Mouse (Mus musculus) layer of hippocampus, postnatal 10 days (tissue): ENCODE measurements at regions not wholly inside any gene's neighbourhood (a gene's known extent, or its start where the extent isn't known, plus 50 kb on each side); places are given as distances from the start of the nearest gene placed in this dataset.

Experiments
- DNase-seq, 2 experiments: peaks; one replicate each; pipeline ENCODE4 v3.0.0; 2021; ENCODE audit warnings: low spot score in 2 of 2

GRCm38 (mm10) chr11:40624126-40624778 is 70.8 kb downstream of the Mat2b start:
- no peak for DNase-seq

GRCm38 (mm10) chr11:40620036-40620435 is 75.0 kb downstream of the Mat2b start:
- DNase-seq, result no peak

GRCm38 (mm10) chr11:40603008-40603407 is 92.0 kb downstream of the Mat2b start:
- DNase-seq, result no peak

- DNase-seq, result peak; percentile 33 to 63
Observed at GRCm38 (mm10) chr11:40601572-40601909, 93.5 kb downstream of the Mat2b start.

- peak; percentile 10 to 16 for DNase-seq
Observed at GRCm38 (mm10) chr11:40600773-40601571, 94.0 kb downstream of the Mat2b start.

- DNase-seq, result peak; percentile 32 to 43
Observed at GRCm38 (mm10) chr11:40599956-40600772, 94.8 kb downstream of the Mat2b start.

GRCm38 (mm10) chr11:40596347-40596746 is 98.7 kb downstream of the Mat2b start:
- DNase-seq, result no peak

- DNase-seq, result peak; percentile 30 to 48
Observed at GRCm38 (mm10) chr11:40592056-40592455, 102.9 kb downstream of the Mat2b start.

- no peak for DNase-seq
Observed at GRCm38 (mm10) chr11:40573758-40574139, 121.3 kb downstream of the Mat2b start.

GRCm38 (mm10) chr11:40572953-40573757 is 121.8 kb downstream of the Mat2b start:
- DNase-seq, result no peak

GRCm38 (mm10) chr11:40562866-40563265 is 132.1 kb downstream of the Mat2b start:
- no peak for DNase-seq

GRCm38 (mm10) chr11:40561983-40562382 is 133.0 kb downstream of the Mat2b start:
- DNase-seq, result no peak

- DNase-seq, result no peak
Observed at GRCm38 (mm10) chr11:40561400-40561799, 133.6 kb downstream of the Mat2b start.

- no peak for DNase-seq
Observed at GRCm38 (mm10) chr11:40558486-40558885, 136.5 kb downstream of the Mat2b start.

GRCm38 (mm10) chr11:40554867-40555794 is 139.9 kb downstream of the Mat2b start:
- DNase-seq, result peak in 1 of 2 experiments; percentile 19

GRCm38 (mm10) chr11:40552054-40552453 is 142.9 kb downstream of the Mat2b start:
- peak in 1 of 2 experiments; percentile 24 for DNase-seq

GRCm38 (mm10) chr11:40546596-40546995 is 148.4 kb downstream of the Mat2b start:
- DNase-seq, result no peak

GRCm38 (mm10) chr11:40545537-40545936 is 149.5 kb downstream of the Mat2b start:
- DNase-seq, result no peak

- no peak for DNase-seq
Observed at GRCm38 (mm10) chr11:40540229-40540628, 154.8 kb downstream of the Mat2b start.

- DNase-seq, result no peak
Observed at GRCm38 (mm10) chr11:40539776-40540175, 155.2 kb downstream of the Mat2b start.
